Mouse (Mus musculus): ENCODE measurements around the gene Mri1. TPM values are rescaled to one million over a fixed set of nuclear protein-coding genes. Genes with fewer than 3 reads are reported as not detected.
A peak's percentile ranks its signal among the peaks of the same experiment; 100 is the strongest.

Gene Mri1
- polyA plus RNA-seq, 1 experiment from 2014 or later, result 62.6 TPM

GRCm38 (mm10) chr8:84236410-84236997, 20.6 kb downstream of the Mri1 start:
- no peaks in the 10 kb centered on the region for H3K9me3 ChIP-seq (replicated peaks)
- H3K27me3 ChIP-seq, result no peaks in the 10 kb centered on the region
- WGBS, result under 1% methylated on average over 29 of the region's 30 CpGs
- peaks cover 34% of the 10 kb centered on the region for H3K36me3 ChIP-seq
- H3K4me3 ChIP-seq (replicated peaks), result peak overlapping the region; percentile 80
- ATAC-seq (ENCODE audit: insufficient number of reproducible peaks, low FRiP score, low TSS enrichment, low read depth), result peak; percentile 2; the same call in 1 of the 2 replicates
- H3K4me2 ChIP-seq (replicated peaks), result peak overlapping the region; percentile 68
- peaks cover 24% of the 10 kb centered on the region for H3K4me1 ChIP-seq
- H3K9ac ChIP-seq, result peak overlapping the region; percentile 94
- peak overlapping the region; percentile 40 for H3K27ac ChIP-seq (replicated peaks)

- Histone ChIP-seq H3K4me1 (peaks cover 24% of the 10 kb centered on the region), H3K27me3 (no peaks in the 10 kb centered on the region), H3K27ac (replicated peaks) (no peak overlapping the region), H3K4me3 (replicated peaks) (peak overlapping the region; percentile 80), H3K4me2 (replicated peaks) (peak overlapping the region; percentile 68), H3K9me3 (replicated peaks) (no peaks in the 10 kb centered on the region), H3K36me3 (peaks cover 40% of the 10 kb centered on the region), H3K9ac (peak overlapping the region; percentile 94)
- 21% methylated on average over 10 of the region's 10 CpGs for WGBS
- no peak for ATAC-seq (ENCODE audit: insufficient number of reproducible peaks, low FRiP score, low TSS enrichment, low read depth)
These were observed 21.2 kb downstream of the Mri1 start for GRCm38 (mm10) chr8:84235746-84236409.

- Histone ChIP-seq H3K4me2 (replicated peaks) (no peak overlapping the region), H3K27me3 (no peaks in the 10 kb centered on the region), H3K4me1 (peaks cover 24% of the 10 kb centered on the region), H3K36me3 (peaks cover 67% of the 10 kb centered on the region), H3K27ac (replicated peaks) (no peak overlapping the region), H3K9ac (no peak overlapping the region), H3K4me3 (replicated peaks) (no peak overlapping the region), H3K9me3 (replicated peaks) (no peaks in the 10 kb centered on the region)
- no peak for ATAC-seq (ENCODE audit: insufficient number of reproducible peaks, low FRiP score, low TSS enrichment, low read depth)
- WGBS, result 85% methylated on average over 2 of the region's 2 CpGs
These were observed 24.1 kb downstream of the Mri1 start for GRCm38 (mm10) chr8:84233055-84233454.

- no peak overlapping the region for H3K4me2 ChIP-seq (replicated peaks)
- H3K36me3 ChIP-seq, result peaks cover 90% of the 10 kb centered on the region
- no peak overlapping the region for H3K27ac ChIP-seq (replicated peaks)
- no peak overlapping the region for H3K9ac ChIP-seq
- no peak overlapping the region for H3K4me3 ChIP-seq (replicated peaks)
- peaks cover 12% of the 10 kb centered on the region for H3K4me1 ChIP-seq
- H3K27me3 ChIP-seq, result no peaks in the 10 kb centered on the region
- H3K9me3 ChIP-seq (replicated peaks), result no peaks in the 10 kb centered on the region
- ATAC-seq (ENCODE audit: insufficient number of reproducible peaks, low FRiP score, low TSS enrichment, low read depth), result no peak
- 83% methylated on average over 17 of the region's 17 CpGs for WGBS
These were observed 26.4 kb downstream of the Mri1 start for GRCm38 (mm10) chr8:84230735-84231134.

- peaks cover 94% of the 10 kb centered on the region for H3K36me3 ChIP-seq
- WGBS, result 76% methylated on average over 21 of the region's 21 CpGs
- 0 out of 2 replicates have a peak, but pooled peaks have one; percentile 48 for ATAC-seq (ENCODE audit: insufficient number of reproducible peaks, low FRiP score, low TSS enrichment, low read depth)
These were observed 33.6 kb downstream of the Mri1 start for GRCm38 (mm10) chr8:84223322-84224029.

GRCm38 (mm10) chr8:84222566-84223165, 34.5 kb downstream of the Mri1 start:
- no peak for ATAC-seq (ENCODE audit: insufficient number of reproducible peaks, low FRiP score, low TSS enrichment, low read depth)
- Histone ChIP-seq H3K4me1 (no peaks in the 10 kb centered on the region), H3K27me3 (no peaks in the 10 kb centered on the region), H3K36me3 (peaks cover 94% of the 10 kb centered on the region), H3K9me3 (replicated peaks) (no peaks in the 10 kb centered on the region), H3K4me3 (replicated peaks) (no peak overlapping the region), H3K27ac (replicated peaks) (no peak overlapping the region), H3K4me2 (replicated peaks) (no peak overlapping the region), H3K9ac (no peak overlapping the region)
- 93% methylated on average over 9 of the region's 9 CpGs for WGBS

More at GRCm38 (mm10) chr8:84223322-84224029, 33.6 kb downstream of the Mri1 start:
- Histone ChIP-seq H3K4me1 (no peaks in the 10 kb centered on the region), H3K9me3 (replicated peaks) (no peaks in the 10 kb centered on the region), H3K27me3 (no peaks in the 10 kb centered on the region), H3K4me3 (replicated peaks) (no peak overlapping the region), H3K9ac (no peak overlapping the region), H3K27ac (replicated peaks) (no peak overlapping the region), H3K4me2 (replicated peaks) (no peak overlapping the region)

- Histone ChIP-seq H3K36me3 (peaks cover 94% of the 10 kb centered on the region), H3K4me3 (replicated peaks) (no peak overlapping the region), H3K4me1 (no peaks in the 10 kb centered on the region), H3K27ac (replicated peaks) (no peak overlapping the region), H3K27me3 (no peaks in the 10 kb centered on the region), H3K9me3 (replicated peaks) (no peaks in the 10 kb centered on the region), H3K9ac (no peak overlapping the region), H3K4me2 (replicated peaks) (no peak overlapping the region)
- 83% methylated on average over 7 of the region's 7 CpGs for WGBS
- no peak for ATAC-seq (ENCODE audit: insufficient number of reproducible peaks, low FRiP score, low TSS enrichment, low read depth)
These were observed 37.0 kb downstream of the Mri1 start for GRCm38 (mm10) chr8:84220105-84220504.

- Histone ChIP-seq H3K4me3 (replicated peaks) (no peak overlapping the region), H3K36me3 (peaks cover 93% of the 10 kb centered on the region), H3K9me3 (replicated peaks) (no peaks in the 10 kb centered on the region), H3K4me1 (no peaks in the 10 kb centered on the region), H3K27ac (replicated peaks) (no peak overlapping the region), H3K4me2 (replicated peaks) (no peak overlapping the region), H3K9ac (no peak overlapping the region), H3K27me3 (no peaks in the 10 kb centered on the region)
- WGBS, result 91% methylated on average over 5 of the region's 5 CpGs
- no peak for ATAC-seq (ENCODE audit: insufficient number of reproducible peaks, low FRiP score, low TSS enrichment, low read depth)
These were observed 39.0 kb downstream of the Mri1 start for GRCm38 (mm10) chr8:84218143-84218542.

GRCm38 (mm10) chr8:84217206-84217605, 39.9 kb downstream of the Mri1 start:
- no peak overlapping the region for H3K4me3 ChIP-seq (replicated peaks)
- no peak overlapping the region for H3K27ac ChIP-seq (replicated peaks)
- no peak overlapping the region for H3K4me2 ChIP-seq (replicated peaks)
- no peaks in the 10 kb centered on the region for H3K27me3 ChIP-seq
- H3K4me1 ChIP-seq, result no peaks in the 10 kb centered on the region
- H3K36me3 ChIP-seq, result peaks cover 93% of the 10 kb centered on the region
- 92% methylated on average over 11 of the region's 11 CpGs for WGBS
- no peak overlapping the region for H3K9ac ChIP-seq
- no peak for ATAC-seq (ENCODE audit: insufficient number of reproducible peaks, low FRiP score, low TSS enrichment, low read depth)
- H3K9me3 ChIP-seq (replicated peaks), result no peaks in the 10 kb centered on the region

GRCm38 (mm10) chr8:84213277-84213676, 43.8 kb downstream of the Mri1 start:
- Histone ChIP-seq H3K27me3 (no peaks in the 10 kb centered on the region), H3K4me3 (replicated peaks) (no peak overlapping the region), H3K9ac (no peak overlapping the region), H3K27ac (replicated peaks) (no peak overlapping the region), H3K9me3 (replicated peaks) (no peaks in the 10 kb centered on the region), H3K36me3 (peaks cover 94% of the 10 kb centered on the region), H3K4me2 (replicated peaks) (no peak overlapping the region), H3K4me1 (peaks cover 23% of the 10 kb centered on the region)
- ATAC-seq (ENCODE audit: insufficient number of reproducible peaks, low FRiP score, low TSS enrichment, low read depth), result no peak
- WGBS, result 90% methylated on average over 4 of the region's 4 CpGs

GRCm38 (mm10) chr8:84211881-84212563, 45.1 kb downstream of the Mri1 start:
- Histone ChIP-seq H3K4me3 (replicated peaks) (no peak overlapping the region), H3K27ac (replicated peaks) (no peak overlapping the region), H3K4me2 (replicated peaks) (no peak overlapping the region), H3K9ac (no peak overlapping the region), H3K36me3 (peaks cover 86% of the 10 kb centered on the region), H3K27me3 (no peaks in the 10 kb centered on the region), H3K9me3 (replicated peaks) (no peaks in the 10 kb centered on the region), H3K4me1 (peaks cover 35% of the 10 kb centered on the region)
- 92% methylated on average over 31 of the region's 31 CpGs for WGBS
- no peak for ATAC-seq (ENCODE audit: insufficient number of reproducible peaks, low FRiP score, low TSS enrichment, low read depth)

Measured in embryonic facial prominence, embryonic 15.5 days (tissue).